Mouse (Mus musculus) left cerebral cortex, postnatal 25 days (tissue): ENCODE measurements at regions not wholly inside any gene's neighbourhood (a gene's known extent, or its start where the extent isn't known, plus 50 kb on each side); places are given as distances from the start of the nearest gene placed in this dataset.

Source experiments
- DNase-seq, 2 experiments: peaks; one replicate each; pipeline ENCODE4 v3.0.0; 2022; ENCODE audit warnings: low spot score in 2 of 2, mixed read lengths in 1 of 2
- intact Hi-C: fragments of 180-260 bp; cut with DNase I; formaldehyde crosslinking; loops from one replicate; pipeline ENCODE4 v1.15.1; 2025

- peak in 1 of 2 experiments; percentile 82 for DNase-seq
- intact Hi-C loops, result no loop called here
Observed at GRCm38 (mm10) chr5:57102897-57103296, 614.9 kb upstream of the Pcdh7 start.

GRCm38 (mm10) chr5:57128478-57128877, 589.3 kb upstream of the Pcdh7 start:
- no peak for DNase-seq
- intact Hi-C loops, result no loop called here
